ENCODE assay signal across 20 mouse cellular contexts in genomic region chr8:123345135-123345534, GRCm38 (mm10).
"Had no signal": no experiment of that assay in that cellular context is flagged by ENCODE, and none has a peak within 500 bp of the region (broad histone marks: within the 10 kb centered on the region; RNA-seq: fewer than 3 reads in every experiment).

No protein-coding gene starts in this region.

- H3K4me2 ChIP-seq: limb, embryonic 13.5 days; liver, embryonic 13.5 days; midbrain, embryonic 11.5 days; neural tube, embryonic 12.5 days; neural tube, embryonic 15.5 days had no signal

- H3K27ac ChIP-seq: layer of hippocampus, adult 2 months; limb, embryonic 10.5 days; limb, embryonic 13.5 days; liver, embryonic 13.5 days; neural tube, embryonic 12.5 days; neural tube, embryonic 15.5 days had no signal

- DNase-seq: kidney, adult 11 months; kidney, adult 9 months; layer of hippocampus, adult 9-11 months; liver; liver, embryonic 13.5 days; lung, adult 2 months; lung, postnatal 14 days; lung, postnatal 4 days; midbrain, embryonic 14.5 days; right cerebral cortex, adult 18-20 months; right cerebral cortex, postnatal 14 days; spleen, adult 18-20 months; thymus, adult 18-20 months; thymus, postnatal 36 days had no signal

- H3K4me1 ChIP-seq: neural tube, embryonic 12.5 days had no signal

- H3K9ac ChIP-seq: limb, embryonic 13.5 days; liver, embryonic 13.5 days; neural tube, embryonic 12.5 days; neural tube, embryonic 15.5 days had no signal

- H3K27me3 ChIP-seq: limb, embryonic 13.5 days; liver, embryonic 13.5 days; neural tube, embryonic 12.5 days; neural tube, embryonic 15.5 days had no signal

- H3K36me3 ChIP-seq: limb, embryonic 10.5 days; limb, embryonic 13.5 days had no signal

- H3K4me3 ChIP-seq: layer of hippocampus, adult 2 months; limb, embryonic 10.5 days; limb, embryonic 13.5 days; liver, embryonic 13.5 days; neural tube, embryonic 12.5 days; neural tube, embryonic 15.5 days had no signal

- H3K9me3 ChIP-seq: limb, embryonic 10.5 days; limb, embryonic 13.5 days; liver, embryonic 13.5 days; neural tube, embryonic 12.5 days; neural tube, embryonic 15.5 days had no signal
